Mouse (Mus musculus) embryonic facial prominence, embryonic 15.5 days (tissue): ENCODE measurements around the gene Ammecr1. TPM values are rescaled to one million over a fixed set of nuclear protein-coding genes. Genes with fewer than 3 reads are reported as not detected.

Experiments used
- microRNA-seq: library from miRNA; unstranded; fragments of <30 nt; microRNA quantifications from one replicate; pipeline ENCODE4, GENCODE M21; 2016; ENCODE audit warnings: borderline number of aligned reads
- polyA plus RNA-seq: library from polyadenylated mRNA; unstranded; fragments of >200 nt; fragmentation: Nextera tagmentation; extraction: Ambion mirVana; gene quantifications from 2 replicates; pipeline ENCODE4 v1.2.1, GENCODE M21; 2015

Ammecr1 gene
- polyA plus RNA-seq, 1 experiment from 2014 or later: 18.9 TPM

Small RNAs within 50 kb of the gene (microRNA-seq; reads per million reads assigned to microRNA genes)
- not detected for gene Gm44351

Other genes starting within 250 kb of the Ammecr1 start
- gene Rtl9, start 132.9 kb upstream of the Ammecr1 start, polyA plus RNA-seq: 1.8 and 2.1 TPM in 2 replicates